Mouse (Mus musculus) megakaryocyte-erythroid progenitor cell, adult 5-6 weeks (primary cell): Measurements from ENCODE around the gene Gabarapl2. TPM values are rescaled to one million over a fixed set of nuclear protein-coding genes. Genes with fewer than 3 reads are reported as not detected.
"Not testable (repeated sequence)": the region's sequence is repeated elsewhere in the genome, so short reads cannot be mapped to it uniquely, and the experiment has no call there.

Experiments used
- ATAC-seq: replicated peaks from 2 replicates; pipeline ENCODE4 v1.8.0; 2016; ENCODE audit warnings: mild to moderate bottlenecking, inconsistent platforms; ENCODE audit not compliant: severe bottlenecking, poor library complexity, low FRiP score, low TSS enrichment
- total RNA-seq, 2 experiments: library from RNA; stranded (forward) in 1 of 2; stranded (reverse) in 1 of 2; fragments of 200-1000, 215-1000 nt in 1 of 2; fragments of >200 nt in 1 of 2; fragmentation: Nextera tagmentation in 1 of 2; gene quantifications; 2 replicates each; pipeline ENCODE4 v1.2.3; 2014 to 2017

The Gabarapl2 gene
- total RNA-seq, 2 experiments from 2014 or later = 32.9 to 42.6 TPM

- peak; percentile 99 for ATAC-seq
Measured at GRCm38 (mm10) chr8:111933348-111934076, 7.0 kb upstream of the Gabarapl2 start, which contains the start of gene Tmem231. Gene Tmem231 (minus strand): TSS chr8:111933881.

GRCm38 (mm10) chr8:111934201-111934600 lies 6.3 kb upstream of the Gabarapl2 start:
- no peak for ATAC-seq

- ATAC-seq = no peak
Measured at GRCm38 (mm10) chr8:111937184-111937583, 3.3 kb upstream of the Gabarapl2 start.

DNA sequence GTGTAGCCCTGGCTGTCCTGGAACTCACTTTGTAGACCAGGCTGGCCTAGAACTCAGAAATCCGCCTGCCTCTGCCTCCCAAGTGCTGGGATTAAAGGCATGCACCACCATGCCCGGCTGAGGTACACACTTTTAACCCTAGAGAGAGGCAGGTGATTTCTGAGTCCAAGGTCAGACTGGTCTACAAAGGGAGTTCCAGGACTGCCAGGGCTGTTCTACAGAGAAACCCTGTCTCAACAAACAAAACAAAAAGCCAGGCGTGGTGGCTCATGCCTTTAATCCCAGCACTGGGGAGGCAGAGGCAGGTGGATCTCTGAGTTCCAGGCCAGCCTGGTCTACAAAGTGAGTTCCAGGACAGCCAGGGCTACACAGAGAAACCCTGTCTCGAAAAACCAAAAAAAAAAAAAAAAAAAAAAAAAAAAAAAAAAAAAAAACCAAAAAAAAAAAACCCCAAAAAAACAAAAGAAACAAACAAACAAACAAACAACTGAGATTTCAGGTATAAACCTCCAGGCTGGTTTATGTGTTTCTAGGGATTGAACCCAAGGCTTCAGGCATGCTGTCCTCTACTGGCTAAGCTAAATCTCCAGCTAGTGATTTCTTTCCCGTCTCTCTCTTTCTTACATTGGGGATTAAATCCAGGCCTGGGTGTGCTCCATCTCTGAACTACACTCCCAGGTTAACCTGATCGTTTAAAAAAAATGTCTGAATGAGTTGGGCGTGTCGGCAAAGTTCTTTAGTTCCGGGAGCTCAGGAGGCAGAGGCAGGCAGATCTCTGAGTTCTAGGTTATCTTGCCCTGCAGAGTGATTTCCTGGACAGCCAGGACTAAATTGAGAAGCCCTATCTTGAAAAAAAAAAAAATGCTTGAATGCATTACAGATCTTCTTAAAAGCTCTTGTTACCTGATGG lies 2.2 kb upstream of the Gabarapl2 start:
- ATAC-seq = not testable (repeated sequence)

GRCm38 (mm10) chr8:111939516-111940142 lies 874 bp upstream of the Gabarapl2 start:
- peak; percentile 78 for ATAC-seq

GRCm38 (mm10) chr8:111941101-111941454 lies 575 bp downstream of the Gabarapl2 start:
- peak; percentile 72 for ATAC-seq

DNA sequence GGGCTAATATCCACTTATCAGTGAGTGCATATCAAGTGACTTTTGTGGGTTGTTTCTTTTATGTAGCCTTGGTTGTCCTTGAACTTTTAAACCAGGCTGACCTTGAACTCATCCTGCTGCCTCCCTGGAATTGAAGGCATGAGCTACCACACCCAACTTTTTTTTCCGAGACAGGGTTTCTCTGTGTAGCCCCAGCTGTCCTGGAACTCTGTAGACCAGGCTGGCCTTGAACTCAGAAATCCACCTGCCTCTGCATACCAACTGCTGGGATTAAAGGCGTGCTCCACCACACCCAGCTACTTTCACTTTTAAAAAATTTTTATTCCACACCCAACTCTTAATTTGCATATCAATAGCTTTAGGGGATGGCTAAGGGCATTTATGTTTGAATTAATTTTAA lies 3.0 kb downstream of the Gabarapl2 start:
- no peak for ATAC-seq

- ATAC-seq = no peak
Measured at GRCm38 (mm10) chr8:111947144-111947543, 6.6 kb downstream of the Gabarapl2 start.

DNA sequence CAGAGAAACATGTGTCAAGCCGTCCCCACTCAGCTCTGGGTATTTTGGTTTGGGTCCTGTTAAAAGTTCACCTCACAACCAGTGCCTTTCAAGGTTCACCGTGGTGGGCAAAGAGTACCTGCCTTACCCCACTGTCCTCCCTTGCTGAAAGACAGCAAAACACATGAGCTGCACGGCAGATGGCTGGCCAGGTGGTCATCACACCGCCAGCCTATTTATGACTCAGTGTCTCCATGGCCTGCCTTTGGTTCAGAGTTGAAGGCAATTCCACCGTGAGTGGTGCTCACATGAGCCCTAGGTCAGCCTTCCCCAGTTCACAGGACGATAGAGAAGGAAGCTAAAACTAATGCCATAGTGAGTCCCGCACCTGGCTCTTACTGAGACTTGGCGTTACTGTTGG lies 7.5 kb downstream of the Gabarapl2 start:
- no peak for ATAC-seq

- no peak for ATAC-seq
Measured at GRCm38 (mm10) chr8:111950846-111951245, 10.3 kb downstream of the Gabarapl2 start.

DNA sequence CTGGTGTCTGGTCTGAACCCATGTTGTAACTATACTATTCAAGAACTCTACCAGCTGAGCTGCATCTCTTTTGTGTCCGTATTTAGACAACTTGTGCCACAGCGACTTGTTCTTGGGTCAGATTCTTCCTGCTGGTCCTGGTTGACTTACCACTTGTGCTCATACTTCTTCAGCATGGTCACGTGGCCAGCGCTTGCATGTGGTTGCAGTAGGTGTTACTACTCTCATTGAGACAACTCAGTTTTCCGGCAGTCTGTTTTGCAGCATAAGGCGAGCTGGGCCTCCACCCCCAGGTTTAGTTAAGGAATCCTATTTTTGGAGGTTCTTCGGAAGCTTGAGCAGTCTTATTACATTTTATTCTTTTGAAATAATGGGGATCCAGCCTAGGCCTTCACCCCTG lies 10.8 kb downstream of the Gabarapl2 start:
- ATAC-seq = no peak

DNA sequence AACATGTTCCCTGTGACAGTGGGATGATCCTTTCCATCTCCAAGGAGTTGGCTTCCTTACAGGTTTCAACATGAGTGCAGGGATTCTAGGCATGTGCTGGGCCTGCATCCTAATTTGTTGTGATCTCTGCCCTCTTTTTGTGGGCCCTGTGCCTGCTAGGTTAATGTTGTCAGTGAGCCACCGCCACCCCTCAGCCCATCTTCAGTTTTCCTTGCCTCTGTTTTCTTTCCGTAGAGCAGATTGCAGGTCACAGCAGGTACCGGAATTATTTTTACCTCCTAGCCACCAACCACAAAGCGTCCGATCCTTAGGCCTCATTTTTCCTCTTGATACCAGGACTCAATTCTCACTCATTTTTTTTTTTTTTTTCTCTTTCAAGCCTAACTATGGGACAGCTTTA lies 11.4 kb downstream of the Gabarapl2 start:
- no peak for ATAC-seq

- peak; percentile 34; the same call in 1 of the 2 replicates for ATAC-seq
Measured at GRCm38 (mm10) chr8:111954844-111955594, 14.5 kb downstream of the Gabarapl2 start.

GRCm38 (mm10) chr8:111955879-111956278 lies 15.4 kb downstream of the Gabarapl2 start:
- no peak for ATAC-seq

DNA sequence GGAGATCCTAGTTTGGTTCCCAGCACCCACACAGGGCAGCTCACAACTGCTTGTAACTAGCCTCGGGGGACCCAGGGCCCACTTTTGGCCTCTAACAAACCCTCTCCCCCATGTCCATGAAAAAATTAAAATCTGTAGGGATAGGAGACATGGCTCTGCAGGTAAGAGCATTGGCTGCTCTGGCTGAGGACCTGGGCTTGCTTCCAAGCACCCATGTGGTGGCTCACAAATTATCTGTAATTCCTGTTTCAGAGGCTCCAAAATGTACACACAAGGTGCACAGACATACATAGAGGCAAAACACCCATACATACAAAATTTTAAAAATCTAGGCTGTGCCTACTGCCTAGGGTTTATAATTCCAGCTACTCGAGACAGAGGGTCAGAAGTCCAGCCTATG lies 16.7 kb downstream of the Gabarapl2 start:
- ATAC-seq = no peak

DNA sequence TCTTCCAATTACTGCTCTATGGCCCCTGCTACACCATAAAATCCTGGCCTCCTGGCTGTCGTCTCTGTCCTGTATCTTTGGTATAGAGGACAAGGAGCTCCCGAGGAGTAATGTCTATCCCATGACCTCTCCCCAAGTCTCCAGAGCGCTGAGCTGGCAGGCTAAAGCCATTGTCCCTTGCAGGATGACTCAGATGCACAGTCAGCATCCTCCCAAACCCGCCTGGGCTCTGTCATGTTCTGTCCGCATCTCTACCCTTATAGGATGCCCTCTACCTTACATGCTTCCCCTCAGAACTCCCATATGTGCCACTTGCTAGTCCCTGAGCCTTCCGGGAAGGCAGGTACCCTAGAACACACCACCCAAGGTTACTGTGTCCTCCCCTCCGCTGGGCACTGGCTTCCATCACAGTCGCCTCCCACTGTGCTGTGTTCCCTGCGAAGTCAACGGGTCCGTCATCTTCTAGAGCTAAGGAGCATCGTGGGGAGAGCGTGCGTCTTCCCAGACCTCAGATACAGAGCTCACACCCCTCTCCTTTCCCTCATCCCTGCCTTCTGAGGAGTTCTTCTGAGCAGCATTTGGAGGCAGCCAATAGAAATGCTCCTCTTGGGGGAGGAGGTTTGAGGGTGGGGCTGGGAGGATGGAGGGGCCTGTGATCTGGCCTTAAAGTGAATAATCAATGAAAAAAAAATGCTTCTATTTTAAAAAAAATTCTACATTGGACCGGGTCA lies 20.3 kb downstream of the Gabarapl2 start:
- no peak for ATAC-seq

DNA sequence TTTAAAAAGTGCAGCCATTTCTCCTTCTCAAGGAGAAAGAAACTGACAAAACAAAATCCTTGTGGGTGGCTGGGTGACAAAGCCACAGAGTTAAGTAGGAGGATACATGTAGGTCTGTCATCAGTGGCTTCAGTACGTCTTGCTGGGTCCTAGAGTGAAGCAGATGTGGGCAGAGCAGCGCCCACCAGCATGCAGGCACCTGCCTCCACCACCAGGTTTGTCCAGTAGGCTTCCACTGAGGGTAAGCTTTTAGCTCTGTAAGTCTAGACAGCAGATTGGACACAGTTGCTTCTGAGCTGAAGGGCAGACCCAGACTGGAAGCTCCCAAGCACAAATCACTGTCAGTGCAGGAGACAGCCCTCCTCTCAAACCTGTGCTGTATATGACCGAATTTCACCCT lies 20.8 kb downstream of the Gabarapl2 start:
- peak; percentile 70 for ATAC-seq

DNA sequence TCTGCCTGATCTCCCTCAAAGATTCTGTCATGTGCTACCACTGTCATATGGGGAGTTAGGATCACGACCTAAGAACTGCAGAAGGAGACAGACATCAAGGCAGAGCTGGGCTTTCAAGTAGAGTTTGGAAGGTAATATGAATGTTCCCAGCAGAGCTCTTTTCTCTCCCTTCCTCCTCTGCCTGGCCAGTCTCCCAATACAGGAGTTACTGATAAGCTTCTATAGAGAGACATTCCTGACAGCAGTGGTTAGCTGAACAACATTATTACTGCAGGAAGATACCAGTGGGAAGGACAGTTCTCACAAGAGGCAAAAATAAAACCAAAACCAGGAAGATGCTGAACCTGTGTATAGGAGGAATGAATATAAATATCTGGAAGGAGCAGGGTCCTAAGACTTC lies 22.1 kb downstream of the Gabarapl2 start:
- ATAC-seq = no peak

GRCm38 (mm10) chr8:111963091-111963490 lies 22.6 kb downstream of the Gabarapl2 start:
- ATAC-seq = no peak
